Mouse (Mus musculus) adrenal gland, postnatal 14 days (tissue): ENCODE results near the gene Smc3. TPM values are rescaled to one million over a fixed set of nuclear protein-coding genes. Genes with fewer than 3 reads are reported as not detected.

ENCODE experiments used
- DNase-seq: peaks from one replicate; pipeline ENCODE4 v3.0.0; 2021; ENCODE audit warnings: mixed read lengths
- long read RNA-seq, 2 experiments: library from polyadenylated mRNA; stranded (forward); transcript quantifications; one replicate each; pipeline ENCODE4 v2.0.0; 2021
- total RNA-seq: library from RNA; stranded (reverse); gene quantifications from 2 replicates; pipeline ENCODE4 v1.2.3, GENCODE M21; 2021

Smc3 gene
- total RNA-seq: 38.2 and 43.8 TPM in 2 replicates
- long read RNA-seq, experiment 1, full-length matches to known transcripts: 20 of 24 reads
- long read RNA-seq, experiment 1, partial matches to known transcripts: 4 of 24 reads
- long read RNA-seq, experiment 1, other reads (novel, unspliced or antisense): 0 of 24 reads
- long read RNA-seq, experiment 2, full-length matches to known transcripts: 20 of 24 reads
- long read RNA-seq, experiment 2, partial matches to known transcripts: 2 of 24 reads
- long read RNA-seq, experiment 2, other reads (novel, unspliced or antisense): 2 of 24 reads

DNA sequence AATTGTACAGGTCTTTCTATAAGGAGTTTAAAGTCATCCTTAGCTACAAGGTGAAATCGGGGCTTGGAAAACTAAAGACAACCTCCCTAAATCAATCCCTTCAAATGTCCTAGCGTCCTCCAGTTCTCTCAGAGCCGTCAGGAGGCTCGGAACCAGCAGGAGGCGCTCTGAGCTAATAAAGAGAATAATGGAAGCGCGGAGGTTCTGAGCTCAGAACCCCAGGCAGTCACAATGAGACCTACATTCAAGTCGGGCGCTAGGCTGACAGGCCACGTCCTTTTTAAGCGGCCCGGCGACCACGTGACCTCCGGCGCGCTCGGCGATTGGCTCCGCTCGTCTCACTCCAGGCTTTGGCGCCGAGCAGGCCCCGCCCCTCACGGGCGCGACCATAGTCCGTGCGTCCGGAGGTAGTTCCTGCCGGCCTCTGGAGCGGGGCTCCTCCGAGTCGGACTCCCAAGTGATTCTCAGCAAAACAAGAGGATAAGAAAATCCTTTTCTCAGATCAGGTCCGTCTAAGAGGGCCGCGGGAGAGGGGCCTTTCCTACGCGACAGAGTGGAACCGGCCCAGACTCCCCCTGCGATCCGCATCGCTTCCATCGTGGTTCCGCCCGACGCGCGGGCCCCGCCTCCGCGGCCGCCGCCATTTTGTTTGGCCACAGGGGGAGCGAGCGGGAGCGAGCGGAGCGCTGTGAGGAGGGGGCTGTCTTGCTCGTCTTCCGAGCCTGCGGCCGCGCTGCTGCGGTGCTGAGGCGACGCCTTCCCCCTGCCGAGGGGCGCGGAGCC is at the start of gene Smc3:
TSS of gene Smc3 (plus strand) at position 642 of the 783 bp plus-strand sequence.
- peak; percentile 99 for DNase-seq

DNA sequence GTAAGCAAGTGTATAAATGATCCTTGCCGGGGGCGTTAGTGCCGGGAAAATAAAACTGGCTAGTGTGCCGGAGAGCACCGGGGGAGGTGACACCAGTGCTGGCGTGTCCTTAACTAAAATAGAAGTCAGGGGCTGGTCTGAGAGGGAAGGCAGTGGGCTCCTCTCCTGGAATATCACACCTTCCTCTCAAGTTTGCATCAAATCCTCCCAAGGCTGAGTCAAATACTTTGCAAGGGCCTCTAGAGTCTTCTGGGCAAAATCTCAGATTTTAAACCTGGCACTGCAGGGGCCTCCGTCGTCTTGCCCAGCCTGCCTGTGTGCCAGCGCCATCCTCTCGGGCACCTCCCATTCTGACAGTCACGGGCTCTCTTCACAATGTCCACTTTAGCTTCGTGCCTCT is 49.2 kb upstream of the Smc3 start:
- no peak for DNase-seq

GRCm38 (mm10) chr19:53552216-53552786 is 47.9 kb upstream of the Smc3 start:
- DNase-seq: peak; percentile 42

- DNase-seq: peak; percentile 45
Measured at GRCm38 (mm10) chr19:53552795-53553194, 47.4 kb upstream of the Smc3 start.

DNA sequence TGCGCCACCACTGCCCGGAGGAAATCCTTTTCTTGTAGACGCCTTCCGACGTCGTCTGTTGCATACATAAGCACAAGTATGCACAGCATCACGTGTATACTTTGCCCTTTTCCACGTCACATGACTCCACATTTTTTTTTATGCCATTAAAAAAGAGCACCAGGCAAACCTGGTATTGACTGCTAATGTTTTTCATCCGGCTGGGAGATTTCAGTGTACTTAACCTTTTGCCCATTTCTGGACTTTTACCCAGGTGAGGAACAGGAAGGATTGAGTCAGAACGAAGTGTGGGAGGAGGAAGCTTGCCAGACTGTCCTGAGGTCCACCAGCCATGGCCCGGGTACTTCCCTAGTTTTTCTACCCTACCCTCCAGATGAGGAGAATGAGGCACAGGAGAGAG is 45.8 kb upstream of the Smc3 start:
- no peak for DNase-seq

DNA sequence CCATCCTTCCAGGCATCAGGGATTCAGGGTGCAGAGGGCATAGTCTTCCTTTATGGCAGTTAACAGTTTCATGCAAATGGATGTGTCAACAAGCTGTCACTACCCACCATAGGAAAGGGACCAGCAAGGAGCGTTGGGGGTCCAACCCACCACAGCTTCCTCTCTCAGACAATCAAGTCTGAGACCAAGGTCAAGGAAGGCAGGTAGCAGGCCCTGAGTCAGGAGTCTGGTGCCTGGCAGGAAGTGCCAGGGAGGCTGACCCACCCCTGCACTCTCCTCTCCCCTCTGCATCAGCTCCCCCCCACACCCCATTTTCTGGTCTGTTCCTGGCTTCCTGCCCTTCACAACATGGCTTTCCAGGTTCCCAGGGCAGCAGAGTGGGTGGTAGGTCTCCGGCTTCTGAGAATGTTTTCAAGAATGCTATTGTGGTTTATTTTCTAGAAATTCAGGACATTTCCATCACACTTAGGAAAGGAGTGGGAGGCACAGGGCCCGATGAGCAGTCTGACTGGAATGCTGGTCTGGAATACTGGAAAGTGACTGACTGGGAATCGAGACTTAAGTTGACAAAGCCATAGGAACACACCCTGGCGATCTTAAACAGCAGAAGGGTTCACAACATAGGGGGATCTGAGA is 45.1 kb upstream of the Smc3 start:
- no peak for DNase-seq

GRCm38 (mm10) chr19:53556841-53557240 is 43.4 kb upstream of the Smc3 start:
- no peak for DNase-seq

GRCm38 (mm10) chr19:53557267-53557936 is 42.8 kb upstream of the Smc3 start:
- DNase-seq: peak; percentile 57

DNA sequence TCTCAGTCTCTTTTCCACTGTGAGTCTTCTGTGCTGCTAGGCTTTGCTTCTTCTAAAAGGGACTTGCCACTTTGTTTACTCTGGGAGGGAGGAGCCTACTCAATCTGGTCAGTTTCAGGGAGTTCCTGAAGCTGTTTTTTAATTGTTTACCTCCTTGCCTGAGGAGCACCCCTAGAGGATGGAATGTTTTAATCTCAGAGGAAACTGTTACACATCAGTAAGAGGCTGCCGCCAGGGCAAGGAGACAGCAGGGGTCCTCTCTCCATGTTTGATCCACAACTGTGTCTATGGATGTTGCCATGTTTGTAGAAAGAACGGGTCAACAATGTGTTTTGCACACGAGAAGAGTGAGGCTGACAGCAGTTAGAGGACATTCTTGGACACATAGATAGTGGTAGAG is 39.8 kb upstream of the Smc3 start:
- no peak for DNase-seq

DNA sequence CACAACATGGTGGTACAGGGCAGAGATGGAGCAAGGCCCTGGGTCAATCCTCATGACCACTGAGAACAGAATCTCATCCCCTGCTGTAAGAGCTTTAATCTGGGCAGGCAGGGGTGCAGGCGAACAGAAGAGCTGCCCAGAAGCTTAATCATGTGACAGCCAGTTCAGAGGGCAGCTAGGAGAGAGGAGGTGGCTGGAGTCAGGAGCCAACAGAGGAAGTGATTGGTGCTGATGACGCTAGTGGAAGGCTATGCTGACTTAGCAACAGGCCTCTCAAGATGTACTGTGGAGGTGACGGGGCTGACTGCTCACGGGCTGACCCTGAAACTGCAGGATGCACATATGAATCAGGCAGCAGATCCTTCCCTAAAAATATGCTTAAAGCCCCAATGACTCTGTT is 36.0 kb upstream of the Smc3 start:
- peak; percentile 46 for DNase-seq

GRCm38 (mm10) chr19:53565565-53566277 is 34.5 kb upstream of the Smc3 start:
- DNase-seq: no peak

- no peak for DNase-seq
Measured at GRCm38 (mm10) chr19:53567864-53568263, 32.3 kb upstream of the Smc3 start.

DNA sequence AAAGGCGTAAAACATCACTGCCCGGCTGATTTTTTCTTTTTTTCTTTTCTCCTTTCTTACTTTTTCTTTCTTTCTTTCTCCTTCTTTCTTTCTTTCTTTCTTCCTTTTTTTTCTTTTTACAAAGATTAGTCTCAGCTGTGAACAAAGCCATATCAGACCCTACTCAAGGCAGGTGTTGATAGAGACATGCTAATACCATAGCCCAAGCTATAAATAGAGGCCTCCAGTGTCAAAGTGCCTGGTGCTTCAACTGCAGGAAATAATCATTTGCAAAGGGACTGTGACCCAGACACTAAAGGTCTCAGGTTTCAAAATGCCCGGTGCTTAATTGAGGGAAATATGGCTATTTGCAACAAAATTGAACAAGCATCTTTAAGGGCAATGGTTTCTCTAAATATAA is 31.6 kb upstream of the Smc3 start:
- no peak for DNase-seq

DNA sequence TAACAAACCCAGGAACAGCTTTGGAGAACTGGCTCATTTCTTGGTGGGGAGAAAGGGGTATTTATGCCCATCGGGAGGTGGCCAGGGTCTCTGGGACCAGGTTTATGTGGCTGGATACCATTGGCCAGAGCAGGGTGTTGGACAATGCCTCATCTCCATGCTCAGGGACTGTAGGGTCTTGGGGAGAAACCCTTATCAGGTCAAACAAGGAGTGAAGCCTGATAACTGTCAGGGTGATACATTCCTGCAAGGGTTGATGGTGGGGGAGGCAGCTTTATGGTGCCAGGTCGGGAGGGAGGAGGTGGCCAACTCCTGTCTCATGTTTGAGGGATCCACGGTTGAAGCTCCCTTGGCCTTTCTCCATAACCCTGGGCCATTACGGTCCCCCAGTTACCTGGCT is 29.1 kb upstream of the Smc3 start:
- no peak for DNase-seq

DNA sequence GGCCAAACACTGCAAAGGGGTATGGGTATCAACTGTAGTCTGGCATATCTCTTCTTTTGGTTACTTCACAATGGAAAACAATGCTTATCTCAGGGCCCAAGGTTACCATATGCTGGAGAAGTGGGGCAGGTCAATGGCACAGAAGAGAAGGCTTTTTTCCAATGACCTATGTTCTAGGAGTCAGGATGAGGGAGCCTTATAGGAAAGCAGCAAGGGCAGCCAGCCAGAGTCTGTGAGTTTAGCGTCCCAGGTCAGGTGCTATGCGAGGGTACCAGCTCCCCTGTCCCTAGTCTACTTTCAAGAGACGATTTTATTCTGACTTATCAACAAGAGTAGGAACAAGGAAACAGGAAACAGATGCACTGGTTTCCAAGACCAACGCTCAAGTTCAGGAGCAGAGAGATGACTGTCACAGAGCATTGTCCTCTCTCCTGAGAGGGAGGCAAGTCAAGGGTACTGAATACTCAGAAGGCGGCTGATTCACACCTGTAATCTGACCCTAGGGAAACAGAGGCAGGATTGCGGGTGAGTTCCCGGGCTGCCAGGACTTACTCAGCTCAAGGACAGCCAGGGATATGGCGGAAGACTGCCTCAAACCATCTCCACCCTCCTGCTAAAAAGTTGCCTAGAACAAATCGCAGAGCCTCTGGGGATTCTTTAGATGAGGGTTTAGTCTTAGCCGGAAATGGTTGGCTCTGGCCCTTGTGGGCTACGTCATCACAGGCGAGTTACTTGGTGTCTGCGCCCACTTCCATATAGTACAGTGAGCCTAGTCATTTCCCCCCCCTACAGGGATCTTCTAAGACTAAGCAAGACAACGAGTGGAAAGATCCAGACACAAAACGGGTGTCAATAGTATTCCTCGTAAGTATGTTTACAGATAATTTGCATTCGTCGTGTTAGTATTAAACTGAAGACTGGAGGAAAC is 28.4 kb upstream of the Smc3 start:
- no peak for DNase-seq

- no peak for DNase-seq
Measured at GRCm38 (mm10) chr19:53572607-53573006, 27.6 kb upstream of the Smc3 start.

GRCm38 (mm10) chr19:53573151-53573550 is 27.0 kb upstream of the Smc3 start:
- DNase-seq: no peak

DNA sequence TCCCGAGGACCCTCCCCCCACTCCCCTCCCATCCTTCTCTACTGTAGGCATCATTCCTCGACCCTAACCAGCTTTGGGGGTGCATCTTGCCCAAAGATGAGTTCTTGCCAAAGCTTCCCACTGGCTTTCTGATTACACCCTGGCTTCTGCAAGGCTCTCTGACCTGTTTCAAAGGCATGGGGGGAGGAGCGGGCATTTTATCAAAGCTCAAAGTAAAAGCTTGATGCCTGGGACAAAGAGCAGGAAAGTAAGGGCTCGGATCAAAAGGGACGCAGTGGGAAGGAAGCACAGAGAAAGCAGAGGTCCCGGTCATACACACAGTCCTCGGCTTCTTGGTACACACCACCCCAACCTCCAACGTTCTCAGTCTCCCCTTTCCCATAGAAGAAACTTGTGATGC is 26.1 kb upstream of the Smc3 start:
- DNase-seq: peak; percentile 33

GRCm38 (mm10) chr19:53574546-53574945 is 25.7 kb upstream of the Smc3 start:
- DNase-seq: no peak

DNA sequence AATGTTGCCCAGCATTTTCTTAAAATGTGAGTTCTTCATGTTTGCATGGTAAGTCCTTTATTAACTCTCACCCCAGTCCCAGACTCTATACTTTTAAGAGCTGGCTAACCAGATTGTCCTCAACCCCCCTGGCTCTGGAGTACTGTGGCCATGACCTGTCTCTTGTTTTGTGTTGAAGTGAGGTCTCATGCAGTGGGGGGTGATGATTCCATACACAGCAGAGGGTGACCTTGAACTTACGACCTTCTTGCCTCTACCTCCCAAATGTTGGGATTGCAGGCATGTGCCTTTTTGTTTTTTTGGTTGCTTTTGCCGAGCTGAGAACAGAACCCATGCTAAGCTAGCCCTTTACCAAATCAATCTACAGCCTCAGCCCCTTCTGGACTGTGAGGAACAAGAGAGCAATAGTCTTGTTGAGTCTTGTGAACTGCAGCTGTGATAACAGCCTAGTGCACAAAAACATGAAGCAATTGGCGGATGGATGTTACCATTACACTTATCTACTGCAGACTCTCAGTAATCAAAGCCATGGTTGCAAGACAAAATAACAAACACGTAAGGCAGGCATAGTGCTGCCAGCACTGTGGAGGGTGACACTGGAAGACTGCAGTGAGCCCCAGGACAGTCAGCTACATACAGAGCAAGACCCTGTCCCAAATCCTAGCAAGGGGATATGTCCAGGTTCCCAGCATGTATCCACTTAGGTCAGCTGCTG is 24.7 kb upstream of the Smc3 start:
- DNase-seq: no peak
